In the genomic region with DNA sequence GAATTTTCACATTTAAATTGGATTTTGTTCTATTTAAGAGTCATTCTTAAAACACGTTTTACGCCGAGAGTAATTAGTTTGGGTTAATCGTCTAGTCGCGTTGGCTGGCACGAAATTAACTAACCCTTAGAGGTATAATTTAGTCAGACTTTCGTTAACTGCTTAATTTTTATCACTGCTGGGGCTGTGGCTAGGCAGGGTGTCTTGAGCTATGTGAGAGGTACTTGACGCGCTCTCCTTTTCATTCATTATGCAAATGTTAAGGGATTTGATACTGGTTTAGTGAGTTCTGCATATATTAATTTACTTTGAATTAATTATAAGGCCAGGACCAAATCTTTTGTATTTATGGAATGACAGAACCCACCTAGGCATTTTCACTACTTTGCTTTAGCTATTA, we compare ENCODE assay signal across 8 mouse cellular contexts. TPM values are rescaled to one million over a fixed set of nuclear protein-coding genes. Genes with fewer than 3 reads are reported as not detected.
DNase-seq lines count a peak whose midpoint lies in the region; ATAC-seq and TF ChIP-seq lines count a peak whose summit lies in the region.

No protein-coding gene starts in this region.

- H3K36me3 ChIP-seq in heart, embryonic 11.5 days (ENCODE audit: control insufficient read depth, insufficient read depth, low read length): peaks cover 4% of the 10 kb centered on the region; the same call in 1 of the 2 replicates
- peaks cover 8% of the 10 kb centered on the region; the same call in 1 of the 2 replicates for H3K36me3 ChIP-seq in ES-E14 (ENCODE audit: control insufficient read depth, insufficient read depth, low read length, poor library complexity, severe bottlenecking)
- peaks cover 9% of the 10 kb centered on the region for H3K36me3 ChIP-seq in forebrain, postnatal 0 days (ENCODE audit: insufficient read depth)

- TF ChIP-seq CTCF in forebrain, postnatal 0 days (IDR thresholded peaks at IDR 0.05; ENCODE audit: low read depth): no peak

- in situ Hi-C loops in ES-E14 (cut with MboI; ENCODE audit: low sequenced_read_pairs in 2 of 2, unreplicated experiment in 2 of 2): no loop called here

- peak overlapping the region; percentile 77 for H3K4me2 ChIP-seq in heart, embryonic 11.5 days
- peak overlapping the region; percentile 62 for H3K4me2 ChIP-seq in forebrain, postnatal 0 days (ENCODE audit: low read depth)

- ATAC-seq in heart, embryonic 11.5 days (replicated peaks; ENCODE audit: insufficient number of reproducible peaks, low FRiP score, low TSS enrichment): no peak
- ATAC-seq in forebrain, postnatal 0 days: no peak

- no peaks in the 10 kb centered on the region for H3K27me3 ChIP-seq in heart, embryonic 11.5 days (ENCODE audit: control insufficient read depth, insufficient read depth, low read length)
- H3K27me3 ChIP-seq in forebrain, postnatal 0 days (ENCODE audit: insufficient read depth, low read length): no peaks in the 10 kb centered on the region

- H3K4me1 ChIP-seq in heart, embryonic 11.5 days (ENCODE audit: control insufficient read depth, insufficient read depth, low read length): 0 out of 2 replicates have a peak, but pooled peaks cover 3% of the 10 kb centered on the region
- H3K4me1 ChIP-seq in ES-E14 (ENCODE audit: control insufficient read depth in 2 of 2, insufficient read depth in 2 of 2, low read length in 2 of 2, poor library complexity in 1 of 2): peaks cover 0 to 5% of the 10 kb centered on the region in 2 experiments; a peak in 1 of 4 replicates
- H3K4me1 ChIP-seq in forebrain, postnatal 0 days (ENCODE audit: insufficient read depth): peaks cover 4% of the 10 kb centered on the region; the same call in 1 of the 2 replicates

- H3K4me3 ChIP-seq in heart, embryonic 11.5 days (ENCODE audit: low read depth, low read length): peak overlapping the region; percentile 92
- peak overlapping the region; percentile 59 to 88 for H3K4me3 ChIP-seq in ES-E14 (ENCODE audit: insufficient read depth in 1 of 2, low read depth in 1 of 2, low read length in 2 of 2, poor library complexity in 1 of 2, severe bottlenecking in 1 of 2)
- H3K4me3 ChIP-seq in forebrain, postnatal 0 days (ENCODE audit: low read depth, low read length): peak overlapping the region; percentile 92

- H3K9me3 ChIP-seq in heart, embryonic 11.5 days (replicated peaks; ENCODE audit: control insufficient read depth, low read length): no peaks in the 10 kb centered on the region
- H3K9me3 ChIP-seq in ES-E14 (ENCODE audit: control insufficient read depth, insufficient read depth, low read depth, low read length): no peaks in the 10 kb centered on the region
- H3K9me3 ChIP-seq in forebrain, postnatal 0 days (ENCODE audit: low read length): no peaks in the 10 kb centered on the region

- DNase-seq in heart, adult 11 months: no peak
- no peak for DNase-seq in ES-E14 (ENCODE audit: low read depth, low spot score)
- DNase-seq in forebrain, postnatal 0 days: no peak
- DNase-seq in lung, postnatal 36 days: peak; percentile 9
- DNase-seq in natural killer cell, adult 2 months (ENCODE audit: low spot score in 2 of 2): no peak
- no peak for DNase-seq in kidney, postnatal 10 days
- no peak for DNase-seq in right cerebral cortex, postnatal 25 days

- H3K27ac ChIP-seq in heart, embryonic 11.5 days (ENCODE audit: low read depth, low read length): no peak overlapping the region
- no peak overlapping the region for H3K27ac ChIP-seq in ES-E14 (ENCODE audit: insufficient read depth, low read depth, low read length, poor library complexity, severe bottlenecking)
- peak overlapping the region; percentile 62; the same call in 1 of the 2 replicates for H3K27ac ChIP-seq in forebrain, postnatal 0 days (ENCODE audit: low read depth, low read length)

- H3K9ac ChIP-seq in heart, embryonic 11.5 days (ENCODE audit: low read depth, low read length): peak overlapping the region; percentile 73
- H3K9ac ChIP-seq in ES-E14 (ENCODE audit: insufficient read depth, low read depth, low read length, poor library complexity, severe bottlenecking): peak overlapping the region; percentile 52; the same call in 1 of the 2 replicates
- H3K9ac ChIP-seq in forebrain, postnatal 0 days: peak overlapping the region; percentile 91

- 2% methylated on average over 10 of the region's 10 CpGs for WGBS in heart, embryonic 11.5 days (ENCODE audit: insufficient replicate concordance)
- under 1% methylated on average over 10 of the region's 10 CpGs for WGBS in forebrain, postnatal 0 days

TF ChIP-seq in ES-E14, 5 proteins besides CTCF, POLR2A, EP300 and RAD21:
- TF ChIP-seq HCFC1 (IDR thresholded peaks at IDR 0.05; ENCODE audit: borderline replicate concordance, insufficient read depth, low read length) (no peak), ZC3H11A (IDR thresholded peaks at IDR 0.05; ENCODE audit: borderline replicate concordance, low read depth, low read length) (no peak), CHD2 (IDR thresholded peaks at IDR 0.05; ENCODE audit: low read depth, low read length) (no peak), ZNF384 (IDR thresholded peaks at IDR 0.05; ENCODE audit: low read depth, low read length) (no peak), MAFK (IDR thresholded peaks at IDR 0.05; ENCODE audit: insufficient read depth, low read depth, low read length) (no peak)
TF ChIP-seq in ES-E14: peak in this region for 0.

RNA-seq across cellular contexts. Expression of a gene that starts 0.6 kb away (rescaled TPM):
- 317 and 376 TPM in 2 replicates for polyA plus RNA-seq in heart, embryonic 11.5 days (2014; fragmentation: Nextera tagmentation; extraction: Ambion mirVana)
- 75.1 and 82.8 TPM in 2 replicates for total RNA-seq in ES-E14 (2012; rRNA removed)
- total RNA-seq in forebrain, postnatal 0 days (2014; rRNA removed): 70.2 and 85.8 TPM in 2 replicates
- polyA plus RNA-seq in forebrain, postnatal 0 days (2015; fragmentation: Nextera tagmentation; extraction: Ambion mirVana): 148 and 187 TPM in 2 replicates

RNA-seq across cellular contexts. Expression of a gene that starts 21.8 kb away (rescaled TPM):
- polyA plus RNA-seq in heart, embryonic 11.5 days (2014; fragmentation: Nextera tagmentation; extraction: Ambion mirVana): 1.2 and 1.5 TPM in 2 replicates
- total RNA-seq in ES-E14 (2012; rRNA removed): not detected in 2 replicates
- 1.2 TPM in 1 of 2 replicates, not detected in the other for total RNA-seq in forebrain, postnatal 0 days (2014; rRNA removed)
- 0.28 and 1.4 TPM in 2 replicates for polyA plus RNA-seq in forebrain, postnatal 0 days (2015; fragmentation: Nextera tagmentation; extraction: Ambion mirVana)

RNA-seq across cellular contexts. Expression of a gene that starts 37.5 kb away (rescaled TPM):
- polyA plus RNA-seq in heart, embryonic 11.5 days (2014; fragmentation: Nextera tagmentation; extraction: Ambion mirVana): 0.13 and 0.41 TPM in 2 replicates
- total RNA-seq in ES-E14 (2012; rRNA removed): 0.94 and 1.6 TPM in 2 replicates
- total RNA-seq in forebrain, postnatal 0 days (2014; rRNA removed): 12.5 and 16.3 TPM in 2 replicates
- polyA plus RNA-seq in forebrain, postnatal 0 days (2015; fragmentation: Nextera tagmentation; extraction: Ambion mirVana): 10.1 and 14.4 TPM in 2 replicates
